Mouse (Mus musculus): ENCODE results near the gene Luc7l.

The Luc7l gene

DNA sequence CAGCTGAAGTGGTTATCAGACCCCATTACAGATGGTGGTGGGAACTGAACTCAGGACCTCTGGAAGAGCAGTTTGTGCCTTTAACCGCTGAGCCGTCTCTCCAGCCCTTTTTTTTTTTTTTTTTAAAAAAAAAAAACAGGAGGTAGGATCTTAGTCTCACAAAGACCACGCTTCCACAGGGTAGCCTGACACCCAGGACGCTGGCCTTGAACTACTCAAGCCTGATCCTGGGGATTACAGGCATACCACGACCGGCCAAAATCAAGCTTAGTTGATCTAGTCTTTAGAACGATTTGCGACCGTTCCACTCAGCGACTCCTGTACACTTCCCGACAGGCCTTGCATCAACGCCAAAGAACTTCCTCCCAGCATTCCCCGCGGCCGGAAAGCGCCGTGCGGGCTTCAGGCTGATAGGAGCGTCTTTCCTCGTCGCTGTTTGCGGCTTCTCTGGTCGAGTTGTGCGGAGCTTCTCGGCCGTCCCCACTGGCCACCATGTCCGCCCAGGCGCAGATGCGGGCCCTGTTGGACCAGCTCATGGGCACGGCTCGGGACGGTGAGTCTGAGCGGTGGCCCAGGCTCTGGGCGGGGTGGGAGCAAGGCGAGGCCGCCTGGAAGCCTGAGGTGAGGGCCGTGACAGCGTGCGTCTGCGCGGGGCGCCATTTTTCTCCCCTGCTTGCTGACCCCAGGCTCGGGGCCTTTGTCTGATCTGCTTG lies at the start of gene Luc7l:
Gene Luc7l, plus strand, starts transcription at position 358 of the 713 bp plus-strand sequence.
- DNase-seq (ENCODE audit: low read depth, low spot score): peak; percentile 84

DNA sequence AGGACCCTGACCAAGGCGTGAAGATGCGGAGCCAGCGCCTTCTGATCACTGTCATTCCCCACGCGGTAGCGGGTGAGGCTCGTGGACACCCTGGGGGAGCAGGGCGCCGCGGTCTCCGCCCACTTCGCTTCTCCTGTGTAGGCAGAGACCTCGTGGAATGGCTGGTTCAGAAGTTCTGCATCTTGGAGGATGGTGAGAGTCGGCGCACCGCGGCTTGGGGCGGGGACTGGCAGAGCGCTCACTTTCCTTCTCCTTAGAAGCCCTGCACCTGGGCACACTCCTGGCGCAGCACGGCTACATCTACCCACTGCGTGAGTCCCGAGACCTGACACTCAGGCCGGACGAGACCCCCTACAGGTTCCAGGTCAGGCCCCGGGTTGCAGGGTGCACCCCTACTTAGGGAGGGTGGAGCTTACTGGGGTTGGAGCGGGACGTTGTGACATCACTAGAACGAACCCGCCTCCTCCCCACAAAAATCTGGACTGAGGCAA lies 49.3 kb upstream of the Luc7l start:
- no peak for DNase-seq (ENCODE audit: low read depth, low spot score)

GRCm38 (mm10) chr17:26204766-26205165 lies 47.9 kb upstream of the Luc7l start:
- DNase-seq (ENCODE audit: low read depth, low spot score): no peak

DNA sequence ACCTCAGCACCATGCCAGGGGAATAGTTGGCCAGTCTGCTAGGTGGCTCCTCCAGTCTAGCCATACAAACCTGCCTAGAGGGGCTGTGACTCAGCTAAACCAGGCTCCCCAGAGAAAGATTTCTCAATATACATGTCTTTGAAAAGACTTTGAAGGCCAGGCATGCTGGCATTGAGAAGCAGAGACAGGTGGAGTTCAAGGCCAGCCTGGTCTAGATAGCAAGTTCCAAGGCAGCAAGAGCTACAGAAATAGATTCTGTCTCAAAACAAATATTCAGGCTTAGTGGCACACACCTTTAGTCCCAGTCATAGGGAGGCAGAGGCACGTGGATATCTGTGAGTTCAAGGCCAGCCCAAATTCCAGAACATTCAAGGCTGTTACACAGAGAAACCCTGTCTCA lies 46.3 kb upstream of the Luc7l start:
- no peak for DNase-seq (ENCODE audit: low read depth, low spot score)

DNA sequence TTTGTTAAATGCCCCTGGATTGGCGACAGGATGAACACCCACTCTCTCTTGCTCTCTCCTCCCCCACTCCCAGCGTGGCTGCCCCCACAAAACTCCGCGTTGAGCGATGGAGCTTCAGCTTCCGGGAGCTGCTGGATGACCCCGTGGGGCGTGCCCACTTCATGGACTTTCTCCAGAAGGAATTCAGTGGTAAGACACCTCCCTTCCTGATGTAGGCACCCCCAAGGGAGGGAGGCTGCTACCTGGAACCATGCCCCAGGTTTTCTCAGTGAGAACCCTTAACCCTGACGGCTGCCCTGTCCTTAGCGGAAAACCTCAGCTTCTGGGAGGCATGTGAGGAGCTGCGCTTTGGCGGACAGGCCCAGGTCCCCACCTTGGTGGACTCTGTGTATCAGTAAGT lies 45.0 kb upstream of the Luc7l start, which contains the start of gene Arhgdig:
Gene Arhgdig, minus strand, starts transcription at position 101 of the 400 bp plus-strand sequence.
- DNase-seq (ENCODE audit: low read depth, low spot score): no peak

DNA sequence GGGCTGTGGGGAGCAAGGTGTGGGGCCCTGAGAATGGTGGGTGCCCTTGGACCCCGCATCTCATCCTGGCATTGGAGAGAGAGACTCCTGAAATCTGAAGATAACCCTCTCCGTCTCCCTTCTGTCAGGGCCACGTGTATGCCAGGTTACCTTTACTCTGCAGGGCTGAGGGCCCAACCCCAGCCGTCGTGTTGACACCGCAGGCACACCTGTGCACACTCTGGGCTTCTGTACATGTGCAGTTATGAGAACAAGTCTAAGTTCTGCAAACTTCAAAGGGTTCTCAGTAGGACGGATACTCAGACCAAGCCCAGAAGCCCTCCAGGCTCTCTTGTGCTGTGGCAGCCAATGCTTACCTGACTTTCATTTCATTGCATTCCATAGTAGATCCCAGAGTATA lies 40.5 kb upstream of the Luc7l start:
- no peak for DNase-seq (ENCODE audit: low read depth, low spot score)

GRCm38 (mm10) chr17:26212681-26213080 lies 40.0 kb upstream of the Luc7l start:
- no peak for DNase-seq (ENCODE audit: low read depth, low spot score)

GRCm38 (mm10) chr17:26221508-26221907 lies 31.2 kb upstream of the Luc7l start:
- DNase-seq (ENCODE audit: low read depth, low spot score): no peak

GRCm38 (mm10) chr17:26225150-26225549 lies 27.5 kb upstream of the Luc7l start:
- no peak for DNase-seq (ENCODE audit: low read depth, low spot score)

DNA sequence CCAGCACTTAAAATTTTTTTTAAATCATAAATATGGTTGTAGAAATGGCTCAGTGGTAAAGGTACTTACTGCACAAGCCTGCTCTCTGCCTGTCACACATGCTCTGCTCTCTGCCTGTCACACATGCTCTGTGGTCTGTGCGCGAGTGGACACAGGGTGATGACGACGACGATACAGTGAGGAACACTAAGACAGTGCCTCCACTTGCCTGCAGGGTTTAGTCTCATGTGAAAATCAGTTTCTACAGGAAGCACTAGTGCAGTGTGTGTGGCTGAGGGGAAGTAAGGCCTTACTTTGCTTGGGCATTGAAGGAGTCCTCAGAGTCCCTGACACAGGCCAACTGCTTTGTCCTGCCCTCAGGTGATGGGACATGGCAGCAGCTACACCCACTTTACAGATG lies 22.9 kb upstream of the Luc7l start:
- DNase-seq (ENCODE audit: low read depth, low spot score): no peak

DNA sequence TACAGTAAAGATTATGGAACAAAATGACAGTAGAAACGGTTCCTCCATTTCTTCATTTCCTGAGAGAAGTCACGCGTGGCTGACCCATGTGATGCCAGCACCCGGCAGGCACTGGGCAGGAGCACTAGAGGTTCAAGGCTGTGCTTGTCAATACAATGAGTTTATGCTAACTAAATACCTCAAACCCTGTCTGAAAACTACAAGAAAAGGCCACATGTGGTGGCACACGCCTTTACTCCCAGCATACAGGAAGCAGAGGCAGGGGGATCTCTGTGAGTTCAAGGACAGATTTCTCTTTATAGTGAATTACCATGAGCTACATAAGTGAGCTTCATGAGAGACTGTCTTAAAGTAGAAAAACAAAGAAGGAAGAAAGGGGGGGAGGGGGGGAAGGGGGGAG lies 21.5 kb upstream of the Luc7l start:
- no peak for DNase-seq (ENCODE audit: low read depth, low spot score)

DNA sequence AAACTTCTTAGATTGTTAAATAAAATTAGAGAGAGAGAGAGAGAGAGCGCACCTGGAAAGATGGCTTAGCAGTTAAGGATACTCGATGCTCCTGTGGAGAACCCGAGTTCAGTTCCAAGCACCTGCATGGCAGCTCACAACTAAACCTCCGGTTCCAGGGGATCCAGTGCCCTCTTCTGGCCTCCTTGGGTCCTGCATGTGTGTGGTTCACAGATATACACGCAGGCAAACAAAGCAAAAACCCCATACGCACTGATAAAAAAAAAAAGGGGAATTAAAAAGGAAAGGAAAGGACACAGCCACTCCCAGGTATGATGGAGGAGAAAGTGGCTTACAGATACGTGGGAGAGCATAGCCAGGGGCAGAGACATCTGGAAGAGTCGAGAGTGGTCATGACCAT lies 19.8 kb upstream of the Luc7l start:
- no peak for DNase-seq (ENCODE audit: low read depth, low spot score)

DNA sequence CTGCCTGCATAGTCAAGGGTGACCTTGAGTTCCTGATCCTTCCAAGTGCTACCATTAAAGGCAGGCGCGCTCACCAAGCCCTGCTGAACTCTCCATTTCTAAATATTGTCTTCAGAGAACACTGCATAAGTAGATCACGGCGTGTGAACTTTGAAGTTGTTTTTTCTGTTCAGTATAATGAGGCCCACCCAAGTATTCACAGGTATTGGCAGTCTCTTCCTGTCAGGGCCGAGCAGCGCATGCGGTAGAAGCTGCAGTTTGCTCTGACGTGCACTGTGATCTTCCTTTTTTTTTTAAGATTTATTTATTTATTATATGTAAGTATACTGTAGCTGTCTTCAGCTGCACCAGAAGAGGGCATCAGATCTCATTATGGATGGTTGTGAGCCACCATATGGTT lies 18.3 kb upstream of the Luc7l start:
- no peak for DNase-seq (ENCODE audit: low read depth, low spot score)

GRCm38 (mm10) chr17:26235077-26235815 lies 17.4 kb upstream of the Luc7l start:
- DNase-seq (ENCODE audit: low read depth, low spot score): no peak

GRCm38 (mm10) chr17:26237667-26238066 lies 15.0 kb upstream of the Luc7l start:
- no peak for DNase-seq (ENCODE audit: low read depth, low spot score)

- DNase-seq (ENCODE audit: low read depth, low spot score): no peak
These were observed 13.1 kb upstream of the Luc7l start for GRCm38 (mm10) chr17:26239551-26239950.

- DNase-seq (ENCODE audit: low read depth, low spot score): no peak
These were observed 12.4 kb upstream of the Luc7l start for GRCm38 (mm10) chr17:26240120-26240790.

GRCm38 (mm10) chr17:26240990-26241389 lies 11.7 kb upstream of the Luc7l start:
- no peak for DNase-seq (ENCODE audit: low read depth, low spot score)

- DNase-seq (ENCODE audit: low read depth, low spot score): peak; percentile 60
These were observed 9.1 kb upstream of the Luc7l start for GRCm38 (mm10) chr17:26243471-26244100.

DNA sequence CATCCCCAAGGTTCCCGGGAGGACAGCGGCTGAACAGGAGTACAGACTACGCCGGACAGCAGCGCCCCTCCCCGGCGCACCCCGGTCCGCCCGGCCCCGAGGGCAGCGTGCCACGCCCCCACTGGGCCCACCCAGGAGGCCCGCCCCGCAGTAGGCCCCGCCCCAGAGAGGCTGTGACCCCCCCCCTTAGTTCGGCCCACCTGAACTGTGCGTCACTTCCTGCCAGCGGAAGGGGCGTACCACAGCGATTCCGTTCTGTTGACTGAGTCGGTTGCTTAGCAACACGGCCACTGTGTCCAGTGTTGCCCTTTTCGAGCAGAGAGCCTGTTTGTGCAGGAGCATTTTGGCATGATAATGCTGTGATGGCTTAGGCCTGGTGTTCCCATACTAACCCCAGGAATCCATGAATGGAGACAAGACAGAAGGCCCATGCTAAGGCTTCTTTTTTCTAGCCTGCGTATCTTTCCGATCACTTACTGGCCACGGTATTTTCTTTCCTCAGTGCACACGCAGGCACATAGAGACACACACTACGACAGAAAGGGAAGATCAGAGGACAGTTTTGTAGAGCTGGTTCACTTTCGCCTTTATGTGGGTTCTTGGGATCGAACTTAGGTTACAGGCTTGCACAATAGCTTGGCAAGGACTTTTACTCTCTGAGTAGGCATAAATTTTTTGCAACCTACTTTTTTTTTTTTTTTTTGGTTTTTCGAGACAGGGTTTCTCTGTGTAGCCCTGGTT lies 8.4 kb upstream of the Luc7l start, which contains the start of gene Fam234a:
Gene Fam234a, minus strand, starts transcription at position 142 of the 741 bp plus-strand sequence.
- DNase-seq (ENCODE audit: low read depth, low spot score): peak; percentile 83
